Mouse (Mus musculus) ovary, adult 2 months (tissue): ENCODE data around the gene Etnk1. TPM values are rescaled to one million over a fixed set of nuclear protein-coding genes. Genes with fewer than 3 reads are reported as not detected.

Experiments used
- polyA plus RNA-seq: library from polyadenylated mRNA; depleted of rRNA; stranded (reverse); fragments of >200 nt; gene quantifications from 2 replicates; pipeline ENCODE4 v1.2.3, GENCODE M21; 2012; rRNA removed

Gene Etnk1
- polyA plus RNA-seq, result 103 and 139 TPM in 2 replicates

DNA sequence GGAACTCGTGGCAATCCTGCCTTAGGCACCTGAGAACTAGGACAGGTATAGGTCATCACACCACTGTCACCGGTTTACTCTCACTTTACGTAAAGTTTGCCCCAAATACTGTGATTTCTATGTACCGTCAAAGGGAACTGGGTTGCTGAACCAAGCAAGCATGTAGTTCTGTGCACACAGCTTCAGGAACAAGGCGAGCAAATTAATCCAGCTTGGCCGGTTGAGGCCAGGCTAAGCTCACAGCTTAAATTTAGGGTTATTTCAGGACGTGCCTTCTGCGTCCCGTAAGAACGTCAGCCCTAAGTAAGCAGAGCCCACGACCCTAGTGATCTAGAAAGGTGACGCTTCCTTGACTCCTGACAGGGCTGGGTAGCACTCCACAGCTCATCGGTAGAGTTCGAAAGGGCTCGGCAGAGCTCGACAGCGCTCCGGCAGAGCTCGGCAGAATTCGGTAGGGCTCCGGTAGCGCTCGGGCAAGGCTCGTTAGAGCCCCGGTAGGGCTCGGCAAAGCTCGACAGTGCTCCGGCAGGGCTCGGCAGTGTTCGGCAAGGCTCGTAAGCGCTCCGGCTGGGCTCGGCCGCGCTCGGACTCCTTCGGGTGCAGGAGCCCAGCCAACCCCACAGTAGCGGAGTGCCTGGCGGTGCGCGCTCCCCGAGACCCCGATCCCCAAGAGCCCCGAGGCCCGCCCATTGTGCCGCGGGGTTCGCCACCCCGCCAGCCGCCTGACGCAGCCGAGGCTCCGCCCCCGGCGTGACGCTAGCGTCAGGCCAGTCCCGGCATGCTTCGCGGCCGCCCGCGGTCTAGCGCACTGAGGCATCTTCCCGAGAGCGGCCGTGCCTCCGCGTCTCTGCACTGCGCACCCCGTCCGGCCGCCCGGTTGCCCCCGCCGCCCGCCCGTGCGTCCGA, at the start of gene Etnk1:
Gene Etnk1 (plus strand): TSS at position 770 of the 906 bp plus-strand sequence.

Other genes with a start within 250 kb of the Etnk1 start
- 0.32 TPM in 2 replicates for gene St8sia1, start 202.8 kb upstream of the Etnk1 start, polyA plus RNA-seq
- gene C2cd5, start 67.1 kb upstream of the Etnk1 start, polyA plus RNA-seq, result 8.1 and 10.9 TPM in 2 replicates